Comparison of ENCODE assay signal across 15 mouse cellular contexts in genomic region chr12:66889276-66889675, GRCm38 (mm10).
"Had no signal": no experiment of that assay in that cellular context is flagged by ENCODE, and none has a peak within 500 bp of the region (broad histone marks: within the 10 kb centered on the region; RNA-seq: fewer than 3 reads in every experiment).

No protein-coding gene starts in this region.

- H3K36me3 ChIP-seq: limb, embryonic 10.5 days; liver, embryonic 15.5 days; midbrain, embryonic 13.5 days; neural tube, embryonic 12.5 days had no signal

- H3K9ac ChIP-seq: liver, embryonic 15.5 days; midbrain, embryonic 13.5 days; neural tube, embryonic 12.5 days had no signal

- H3K27ac ChIP-seq: layer of hippocampus, adult 2 months; left cerebral cortex, adult 2 months; limb, embryonic 10.5 days; liver, embryonic 15.5 days; midbrain, embryonic 13.5 days; neural tube, embryonic 12.5 days had no signal

- ATAC-seq: lung, postnatal 0 days had no signal

- H3K27me3 ChIP-seq: liver, embryonic 15.5 days; midbrain, embryonic 13.5 days; neural tube, embryonic 12.5 days had no signal

- H3K9me3 ChIP-seq: limb, embryonic 10.5 days; liver, embryonic 15.5 days; midbrain, embryonic 13.5 days; neural tube, embryonic 12.5 days had no signal

- DNase-seq: kidney, postnatal 10 days; kidney, postnatal 4 days; lung, adult 2 months; lung, postnatal 36 days; spleen, adult 18-20 months; thymus, adult 2 months; thymus, postnatal 25 days had no signal

- H3K4me3 ChIP-seq: layer of hippocampus, adult 2 months; left cerebral cortex, adult 2 months; limb, embryonic 10.5 days; liver, embryonic 15.5 days; midbrain, embryonic 13.5 days; neural tube, embryonic 12.5 days had no signal

- H3K4me2 ChIP-seq: liver, embryonic 11.5 days; liver, embryonic 15.5 days; midbrain, embryonic 13.5 days; neural tube, embryonic 12.5 days had no signal

- H3K4me1 ChIP-seq: limb, embryonic 10.5 days; liver, embryonic 15.5 days; neural tube, embryonic 12.5 days had no signal
